Mouse (Mus musculus) left cerebral cortex, adult 6 months (tissue): ENCODE results near the gene Ykt6. TPM values are rescaled to one million over a fixed set of nuclear protein-coding genes. Genes with fewer than 3 reads are reported as not detected.

Source experiments
- long read RNA-seq, 2 experiments: library from polyadenylated mRNA; unstranded; transcript quantifications; one replicate each; pipeline ENCODE4 v2.0.0; 2019 to 2020
- polyA plus RNA-seq: library from polyadenylated mRNA; unstranded; fragments of <200 nt; fragmentation: Nextera tagmentation; gene quantifications from 2 replicates; pipeline ENCODE4 v1.2.3, GENCODE M21; 2021

Gene Ykt6
- polyA plus RNA-seq: 26.9 and 28.7 TPM in 2 replicates
- long read RNA-seq, experiment 1, transcript Ykt6-201 (7 exons, 2,541 nt): major isoform, 81 of 96 reads
- long read RNA-seq, experiment 1, partial matches to known transcripts: 1 of 96 reads
- long read RNA-seq, experiment 1, other reads (novel, unspliced or antisense): 14 of 96 reads
- long read RNA-seq, experiment 2, transcript Ykt6-201 (7 exons, 2,541 nt): major isoform, 31 of 50 reads
- long read RNA-seq, experiment 2, partial matches to known transcripts: 8 of 50 reads
- long read RNA-seq, experiment 2, other reads (novel, unspliced or antisense): 11 of 50 reads

GRCm38 (mm10) chr11:5955546-5956276 lies at the start of gene Ykt6:
Gene Ykt6 (plus strand): TSS chr11:5955693.

GRCm38 (mm10) chr11:5949586-5950352 lies 5.7 kb upstream of the Ykt6 start, which contains the start of gene Gck:
Gene Gck (minus strand): TSS chr11:5950081.

Other genes with a start within 250 kb of the Ykt6 start
- gene Mrps24, start 240.0 kb upstream of the Ykt6 start, polyA plus RNA-seq: 278 and 281 TPM in 2 replicates
- gene Urgcp, start 193.3 kb upstream of the Ykt6 start, polyA plus RNA-seq: 26.7 and 30.7 TPM in 2 replicates
- 61.8 and 68.9 TPM in 2 replicates for gene Dbnl, start 167.2 kb upstream of the Ykt6 start, polyA plus RNA-seq
- gene Pgam2, start 152.0 kb upstream of the Ykt6 start, polyA plus RNA-seq: 18.1 and 21.2 TPM in 2 replicates
- gene Polm, start 117.7 kb upstream of the Ykt6 start, polyA plus RNA-seq: 2.4 and 2.5 TPM in 2 replicates
- gene Aebp1, start 93.7 kb upstream of the Ykt6 start, polyA plus RNA-seq: 7.2 and 9.0 TPM in 2 replicates
- 25.8 and 25.9 TPM in 2 replicates for gene Pold2, start 77.4 kb upstream of the Ykt6 start, polyA plus RNA-seq
- not detected in 2 replicates for gene Myl7, start 56.9 kb upstream of the Ykt6 start, polyA plus RNA-seq
- gene Gck, start 5.6 kb upstream of the Ykt6 start, polyA plus RNA-seq: 1.1 and 2.8 TPM in 2 replicates
- 179 and 286 TPM in 2 replicates for gene Camk2b, start 110.7 kb downstream of the Ykt6 start, polyA plus RNA-seq
- 0.64 and 0.93 TPM in 2 replicates for gene A730071L15Rik, start 244.3 kb downstream of the Ykt6 start, polyA plus RNA-seq
- gene Nudcd3, start 244.7 kb downstream of the Ykt6 start, polyA plus RNA-seq: 60.9 and 65.7 TPM in 2 replicates